Mouse (Mus musculus): ENCODE data around the gene Pgm3. TPM values are rescaled to one million over a fixed set of nuclear protein-coding genes. Genes with fewer than 3 reads are reported as not detected.
"Not testable (repeated sequence)": the region's sequence is repeated elsewhere in the genome, so short reads cannot be mapped to it uniquely, and the experiment has no call there.

Gene Pgm3
- 33.3 and 38.6 TPM in 2 replicates for polyA plus RNA-seq (2014; fragmentation: Nextera tagmentation; extraction: Ambion mirVana)

- Histone ChIP-seq H3K27me3 (ENCODE audit: control insufficient read depth, insufficient read depth, low read length) (no peaks in the 10 kb centered on the region), H3K36me3 (replicated peaks; ENCODE audit: control insufficient read depth, insufficient read depth) (peaks cover 28% of the 10 kb centered on the region), H3K4me1 (replicated peaks; ENCODE audit: control insufficient read depth, insufficient read depth, low read length) (peaks cover 9% of the 10 kb centered on the region), H3K4me3 (replicated peaks; ENCODE audit: low read length) (peak within 1 kb of the TSS; percentile 78), H3K27ac (peak within 1 kb of the TSS; percentile 55), H3K9ac (peak within 1 kb of the TSS; percentile 68), H3K9me3 (ENCODE audit: control insufficient read depth, low read length) (no peaks in the 10 kb centered on the region), H3K4me2 (replicated peaks) (peak within 1 kb of the TSS; percentile 99)
- peak; percentile 92 for DNase-seq (ENCODE audit: low spot score)
- ATAC-seq (ENCODE audit: low FRiP score): peak; percentile 98
- WGBS: under 1% methylated on average over 56 of the region's 59 CpGs
Measured at GRCm38 (mm10) chr9:86571540-86572135, at the start of gene Pgm3, which contains the start of gene Rwdd2a. Pgm3 (minus strand) TSS chr9:86571842. Rwdd2a (plus strand) TSS chr9:86571991.

DNA sequence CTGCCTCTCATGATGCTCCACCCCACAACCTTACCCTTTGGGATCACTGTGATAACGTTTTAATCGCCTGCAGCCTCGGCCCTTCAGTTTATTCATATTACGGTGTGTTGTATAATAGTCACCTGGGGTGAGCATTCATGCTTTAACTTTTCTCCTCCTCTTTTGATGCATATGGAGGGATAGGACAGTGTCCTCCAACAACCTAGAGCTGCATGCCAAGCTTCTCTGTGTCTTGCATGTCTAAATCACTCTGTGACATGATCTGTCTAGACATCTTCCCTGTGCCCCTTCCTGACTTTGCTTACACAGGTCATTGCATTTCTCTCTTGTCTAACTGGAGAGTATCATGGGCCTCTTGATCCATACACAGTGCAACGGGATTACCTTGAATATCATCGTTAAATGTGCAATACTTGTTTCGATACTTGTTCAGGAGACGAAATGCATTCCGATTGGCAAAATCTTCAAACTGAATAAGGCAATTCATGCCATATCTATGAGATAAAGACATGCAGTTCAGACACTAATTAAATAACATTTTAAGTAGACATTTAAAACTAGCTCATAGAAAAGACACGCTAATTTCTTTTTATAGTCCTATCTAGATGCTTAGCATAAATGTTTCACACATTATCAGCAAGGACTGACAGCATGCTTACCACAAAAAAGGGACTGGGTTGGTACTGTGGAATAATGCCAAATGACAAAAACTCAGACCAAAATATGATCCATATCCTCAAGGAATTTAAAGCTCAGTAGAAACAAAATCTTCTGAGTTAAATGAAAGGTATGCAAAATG, 47.9 kb upstream of the Pgm3 start:
- no peak for DNase-seq (ENCODE audit: low spot score)

DNA sequence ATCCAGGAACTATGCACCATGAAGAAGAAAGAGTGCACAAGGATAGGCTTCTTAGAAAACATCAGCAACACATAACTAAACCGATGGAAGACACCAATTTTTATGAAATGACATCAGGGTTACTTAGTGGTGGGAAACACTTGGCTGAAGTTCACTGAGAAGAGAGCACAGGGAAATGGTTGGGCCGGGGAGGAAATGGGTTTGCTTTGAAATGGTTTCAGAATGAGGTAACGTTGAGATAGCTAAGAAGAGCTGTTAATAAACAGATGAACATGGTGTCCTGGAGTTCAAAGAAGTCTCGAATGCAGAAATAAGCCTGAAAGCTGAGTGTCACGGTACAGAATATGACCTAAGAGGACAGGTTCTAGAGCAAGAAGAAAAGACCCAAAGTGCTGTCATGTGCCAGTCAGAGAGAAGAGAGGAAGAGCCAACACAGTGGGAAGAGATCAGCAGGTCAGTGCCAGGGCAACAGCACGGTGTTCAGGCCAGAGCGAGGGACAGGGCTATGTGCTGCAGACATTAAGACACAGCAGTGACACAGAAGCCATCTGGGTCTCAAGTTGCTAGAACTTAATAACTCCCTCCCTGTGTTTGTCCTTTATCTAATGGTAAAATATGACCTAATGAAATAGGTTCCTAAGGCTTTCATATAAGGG, 46.3 kb upstream of the Pgm3 start:
- DNase-seq (ENCODE audit: low spot score): no peak
- Histone ChIP-seq H3K4me1 (replicated peaks; ENCODE audit: control insufficient read depth, insufficient read depth, low read length) (no peaks in the 10 kb centered on the region), H3K27ac (no peak overlapping the region), H3K4me2 (replicated peaks) (no peak overlapping the region), H3K27me3 (ENCODE audit: control insufficient read depth, insufficient read depth, low read length) (no peaks in the 10 kb centered on the region), H3K9me3 (ENCODE audit: control insufficient read depth, low read length) (no peaks in the 10 kb centered on the region), H3K9ac (no peak overlapping the region), H3K4me3 (replicated peaks; ENCODE audit: low read length) (no peak overlapping the region), H3K36me3 (replicated peaks; ENCODE audit: control insufficient read depth, insufficient read depth) (no peaks in the 10 kb centered on the region)
- ATAC-seq (ENCODE audit: low FRiP score): no peak
- 87% methylated on average over 7 of the region's 7 CpGs for WGBS

More for the DNA sequence above, 47.9 kb upstream of the Pgm3 start:
- Histone ChIP-seq H3K4me1 (replicated peaks; ENCODE audit: control insufficient read depth, insufficient read depth, low read length) (no peaks in the 10 kb centered on the region), H3K4me2 (replicated peaks) (no peak overlapping the region), H3K9me3 (ENCODE audit: control insufficient read depth, low read length) (no peaks in the 10 kb centered on the region), H3K27ac (no peak overlapping the region), H3K9ac (no peak overlapping the region), H3K27me3 (ENCODE audit: control insufficient read depth, insufficient read depth, low read length) (no peaks in the 10 kb centered on the region), H3K4me3 (replicated peaks; ENCODE audit: low read length) (no peak overlapping the region), H3K36me3 (replicated peaks; ENCODE audit: control insufficient read depth, insufficient read depth) (no peaks in the 10 kb centered on the region)
- ATAC-seq (ENCODE audit: low FRiP score): no peak
- 70% methylated on average over 10 of the region's 10 CpGs for WGBS

DNA sequence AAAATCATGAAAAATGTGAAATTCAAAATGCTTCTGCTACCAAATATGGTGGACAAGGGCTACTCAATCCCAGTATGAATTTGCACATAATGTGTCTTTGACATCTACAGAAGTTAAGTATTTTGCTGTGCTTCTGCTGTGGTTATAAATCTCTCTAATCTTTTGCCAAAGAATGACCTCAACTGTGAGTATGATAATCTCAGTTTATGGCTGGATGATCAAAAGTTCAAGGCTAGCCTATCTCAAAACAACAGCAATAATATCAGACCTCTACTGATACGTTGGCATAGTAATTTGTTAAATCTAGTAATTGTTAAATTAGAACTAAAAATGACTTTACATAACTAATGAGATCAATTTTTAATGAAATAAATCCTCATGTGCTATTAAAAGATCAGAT, 44.1 kb upstream of the Pgm3 start:
- H3K27ac ChIP-seq: no peak overlapping the region
- H3K4me3 ChIP-seq (replicated peaks; ENCODE audit: low read length): no peak overlapping the region
- no peak for ATAC-seq (ENCODE audit: low FRiP score)
- no peaks in the 10 kb centered on the region for H3K27me3 ChIP-seq (ENCODE audit: control insufficient read depth, insufficient read depth, low read length)
- H3K9me3 ChIP-seq (ENCODE audit: control insufficient read depth, low read length): no peaks in the 10 kb centered on the region
- 87% methylated on average over 1 of the region's 1 CpGs for WGBS
- H3K36me3 ChIP-seq (replicated peaks; ENCODE audit: control insufficient read depth, insufficient read depth): peaks cover 10% of the 10 kb centered on the region; the same call in 1 of the 2 replicates
- no peak overlapping the region for H3K9ac ChIP-seq
- H3K4me1 ChIP-seq (replicated peaks; ENCODE audit: control insufficient read depth, insufficient read depth, low read length): no peaks in the 10 kb centered on the region
- H3K4me2 ChIP-seq (replicated peaks): no peak overlapping the region
- no peak for DNase-seq (ENCODE audit: low spot score)

- H3K27ac ChIP-seq: no peak overlapping the region
- no peak for ATAC-seq (ENCODE audit: low FRiP score)
- 94% methylated on average over 4 of the region's 4 CpGs for WGBS
Measured at GRCm38 (mm10) chr9:86612091-86612490, 40.4 kb upstream of the Pgm3 start.

GRCm38 (mm10) chr9:86605776-86606175, 34.1 kb upstream of the Pgm3 start:
- no peaks in the 10 kb centered on the region for H3K27me3 ChIP-seq (ENCODE audit: control insufficient read depth, insufficient read depth, low read length)
- no peak overlapping the region for H3K27ac ChIP-seq
- H3K4me3 ChIP-seq (replicated peaks; ENCODE audit: low read length): no peak overlapping the region
- no peak overlapping the region for H3K9ac ChIP-seq
- H3K4me1 ChIP-seq (replicated peaks; ENCODE audit: control insufficient read depth, insufficient read depth, low read length): no peaks in the 10 kb centered on the region
- no peak for ATAC-seq (ENCODE audit: low FRiP score)
- no peak for DNase-seq (ENCODE audit: low spot score)
- H3K9me3 ChIP-seq (ENCODE audit: control insufficient read depth, low read length): no peaks in the 10 kb centered on the region
- H3K36me3 ChIP-seq (replicated peaks; ENCODE audit: control insufficient read depth, insufficient read depth): no peaks in the 10 kb centered on the region
- H3K4me2 ChIP-seq (replicated peaks): no peak overlapping the region
- 78% methylated on average over 6 of the region's 6 CpGs for WGBS

More at GRCm38 (mm10) chr9:86612091-86612490, 40.4 kb upstream of the Pgm3 start:
- Histone ChIP-seq H3K4me1 (replicated peaks; ENCODE audit: control insufficient read depth, insufficient read depth, low read length) (no peaks in the 10 kb centered on the region), H3K9ac (no peak overlapping the region), H3K36me3 (replicated peaks; ENCODE audit: control insufficient read depth, insufficient read depth) (peaks cover 10% of the 10 kb centered on the region; the same call in 1 of the 2 replicates), H3K9me3 (ENCODE audit: control insufficient read depth, low read length) (no peaks in the 10 kb centered on the region), H3K4me2 (replicated peaks) (no peak overlapping the region), H3K27me3 (ENCODE audit: control insufficient read depth, insufficient read depth, low read length) (no peaks in the 10 kb centered on the region), H3K4me3 (replicated peaks; ENCODE audit: low read length) (no peak overlapping the region)
- no peak for DNase-seq (ENCODE audit: low spot score)

DNA sequence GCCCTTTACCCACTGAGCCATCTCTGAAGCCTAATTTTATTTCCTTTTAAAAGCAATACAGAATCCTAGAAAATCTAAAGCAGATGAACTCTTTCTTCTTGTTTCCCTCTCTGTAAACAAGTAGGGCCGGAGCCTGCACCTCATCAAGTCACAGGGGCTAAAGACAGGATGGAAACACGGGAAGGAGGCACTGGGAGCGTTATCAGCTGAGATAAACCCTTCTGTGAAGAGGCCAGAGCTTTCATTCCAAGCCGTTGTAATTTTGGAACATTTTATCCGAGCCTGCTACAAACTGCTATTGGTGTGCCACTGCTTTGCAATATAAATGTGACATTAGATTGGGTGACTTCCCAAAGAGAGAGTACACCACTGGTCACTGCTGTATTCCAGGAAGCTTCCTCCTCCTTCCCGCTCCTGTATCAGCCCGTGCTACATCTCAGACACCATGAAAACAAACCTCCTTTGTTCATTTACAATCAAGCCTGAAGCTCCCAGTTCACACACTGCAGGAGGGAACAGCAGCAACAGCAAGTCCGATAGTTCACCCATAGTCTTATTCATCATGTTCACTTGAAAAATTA, 28.2 kb upstream of the Pgm3 start:
- Histone ChIP-seq H3K4me2 (replicated peaks) (no peak overlapping the region), H3K9me3 (ENCODE audit: control insufficient read depth, low read length) (no peaks in the 10 kb centered on the region), H3K27ac (no peak overlapping the region), H3K4me3 (replicated peaks; ENCODE audit: low read length) (no peak overlapping the region), H3K36me3 (replicated peaks; ENCODE audit: control insufficient read depth, insufficient read depth) (no peaks in the 10 kb centered on the region; the same call in 1 of the 2 replicates), H3K27me3 (ENCODE audit: control insufficient read depth, insufficient read depth, low read length) (no peaks in the 10 kb centered on the region), H3K9ac (no peak overlapping the region), H3K4me1 (replicated peaks; ENCODE audit: control insufficient read depth, insufficient read depth, low read length) (no peaks in the 10 kb centered on the region)
- 63% methylated on average over 8 of the region's 8 CpGs for WGBS
- DNase-seq (ENCODE audit: low spot score): no peak
- ATAC-seq (ENCODE audit: low FRiP score): no peak

DNA sequence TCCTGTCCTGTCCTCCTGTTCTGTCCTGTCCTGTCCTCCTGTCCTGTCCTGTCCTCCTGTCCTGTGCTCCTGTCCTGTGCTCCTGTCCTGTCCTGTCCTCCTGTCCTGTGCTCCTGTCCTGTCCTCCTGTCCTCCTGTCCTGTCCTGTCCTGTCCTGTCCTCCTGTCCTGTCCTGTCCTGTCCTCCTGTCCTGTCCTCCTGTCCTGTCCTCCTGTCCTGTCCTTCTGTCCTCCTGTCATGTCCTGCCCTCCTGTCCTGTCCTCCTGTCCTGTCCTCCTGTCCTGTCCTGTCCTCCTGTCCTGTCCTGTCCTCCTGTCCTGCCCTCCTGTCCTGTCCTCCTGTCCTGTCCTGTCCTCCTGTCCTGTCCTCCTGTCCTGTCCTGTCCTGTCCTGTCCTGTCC, 25.3 kb upstream of the Pgm3 start:
- not testable (repeated sequence) for H3K36me3 ChIP-seq (replicated peaks; ENCODE audit: control insufficient read depth, insufficient read depth)

DNA sequence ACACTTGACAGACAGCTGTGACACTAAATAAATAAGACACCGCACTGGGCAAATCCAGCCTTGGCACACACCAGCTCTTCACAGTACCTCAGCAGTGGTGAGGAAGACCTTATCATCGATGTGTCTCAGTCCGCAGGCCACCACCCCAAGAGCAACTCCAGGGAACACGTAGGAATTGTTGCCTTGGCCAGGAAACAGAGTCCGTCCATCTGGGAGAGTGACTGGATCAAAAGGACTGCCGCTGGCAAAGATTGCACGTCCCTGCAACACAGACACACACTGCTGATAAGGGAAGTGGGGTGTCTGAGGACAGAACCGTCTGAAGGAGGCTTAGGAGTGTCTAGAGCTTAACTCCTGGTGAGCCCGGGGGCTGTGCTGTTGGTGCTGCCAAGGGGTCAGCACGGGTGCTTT, 22.7 kb upstream of the Pgm3 start:
- not testable (repeated sequence) for H3K27ac ChIP-seq; H3K36me3 ChIP-seq (replicated peaks; ENCODE audit: control insufficient read depth, insufficient read depth); H3K4me2 ChIP-seq (replicated peaks); H3K9ac ChIP-seq; H3K4me1 ChIP-seq (replicated peaks; ENCODE audit: control insufficient read depth, insufficient read depth, low read length); H3K4me3 ChIP-seq (replicated peaks; ENCODE audit: low read length); ATAC-seq (ENCODE audit: low FRiP score); H3K27me3 ChIP-seq (ENCODE audit: control insufficient read depth, insufficient read depth, low read length); H3K9me3 ChIP-seq (ENCODE audit: control insufficient read depth, low read length); DNase-seq (ENCODE audit: low spot score)
- WGBS: 81% methylated on average over 9 of the region's 10 CpGs

More for the DNA sequence above, 25.3 kb upstream of the Pgm3 start:
- not testable (repeated sequence) for H3K27ac ChIP-seq; H3K9me3 ChIP-seq (ENCODE audit: control insufficient read depth, low read length); DNase-seq (ENCODE audit: low spot score); H3K4me2 ChIP-seq (replicated peaks); H3K9ac ChIP-seq; H3K27me3 ChIP-seq (ENCODE audit: control insufficient read depth, insufficient read depth, low read length); H3K4me1 ChIP-seq (replicated peaks; ENCODE audit: control insufficient read depth, insufficient read depth, low read length); ATAC-seq (ENCODE audit: low FRiP score); H3K4me3 ChIP-seq (replicated peaks; ENCODE audit: low read length)
